Mouse (Mus musculus) MEL (cell line): ENCODE measurements at regions not wholly inside any gene's neighbourhood (a gene's known extent, or its start where the extent isn't known, plus 50 kb on each side); places are given as distances from the start of the nearest gene placed in this dataset.

Source experiments
- DNase-seq: peaks from one replicate; pipeline ENCODE4 v3.0.0; 2011; ENCODE audit warnings: low read depth, low spot score
- H3K27ac ChIP-seq: 2 replicates; pipeline ENCODE4 v1.5.1; 2012; ENCODE audit warnings: low read depth, mild to moderate bottlenecking, control low read depth, low read length, moderate library complexity; ENCODE audit not compliant: control insufficient read depth
- H3K27me3 ChIP-seq, 2 experiments: fragments of 150-350 bp in 1 of 2; sonication (generic) in 1 of 2; 2 replicates each; pipeline ENCODE4 v1.6.1; 2012; ENCODE audit warnings: low read length in 2 of 2, mild to moderate bottlenecking in 2 of 2, improper control_type of control experiment in 1 of 2, moderate library complexity in 1 of 2; ENCODE audit not compliant: insufficient read depth in 2 of 2, control insufficient read depth in 1 of 2
- H3K36me3 ChIP-seq, 2 experiments: 2 replicates each; pipeline ENCODE4 v1.6.1; 2012 to 2014; ENCODE audit warnings: low read length in 2 of 2, improper control_type of control experiment in 1 of 2, inconsistent platforms in 1 of 2, mild to moderate bottlenecking in 1 of 2; ENCODE audit not compliant: insufficient read depth in 2 of 2, control insufficient read depth in 1 of 2
- H3K4me1 ChIP-seq, 2 experiments: fragments of 150-350 bp in 1 of 2; sonication (generic) in 1 of 2; 2 replicates each; pipeline ENCODE4 v1.6.1; 2012; ENCODE audit warnings: low read length in 2 of 2, improper control_type of control experiment in 1 of 2, mild to moderate bottlenecking in 1 of 2; ENCODE audit not compliant: insufficient read depth in 2 of 2, control insufficient read depth in 1 of 2
- H3K4me3 ChIP-seq, 2 experiments: fragments of 150-350 bp in 1 of 2; sonication (generic) in 1 of 2; 2 replicates each; pipeline ENCODE4 v1.5.1; 2012; ENCODE audit warnings: low read depth in 2 of 2, low read length in 2 of 2, mild to moderate bottlenecking in 2 of 2, moderate library complexity in 2 of 2, control low read depth in 1 of 2, improper control_type of control experiment in 1 of 2; ENCODE audit not compliant: control insufficient read depth in 1 of 2, insufficient read depth in 1 of 2
- H3K79me2 ChIP-seq: 2 replicates; pipeline ENCODE4 v1.6.1; 2012; ENCODE audit warnings: mild to moderate bottlenecking, low read length, moderate library complexity; ENCODE audit not compliant: control insufficient read depth, poor library complexity, insufficient read depth
- H3K9ac ChIP-seq: 2 replicates; pipeline ENCODE4 v1.6.1; 2012; ENCODE audit warnings: low read depth, mild to moderate bottlenecking, control low read depth, low read length, moderate library complexity; ENCODE audit not compliant: control insufficient read depth, poor library complexity, severe bottlenecking
- H3K9me3 ChIP-seq: fragments of 150-350 bp; sonication (generic); replicated peaks from 2 replicates; pipeline ENCODE4 v1.6.1; 2012; ENCODE audit warnings: mild to moderate bottlenecking, low read length, improper control_type of control experiment, moderate library complexity; ENCODE audit not compliant: insufficient read depth
- CHD1 ChIP-seq: IDR thresholded peaks from 2 replicates; pipeline ENCODE4 v1.6.1; 2012; ENCODE audit warnings: low read depth, mild to moderate bottlenecking, inconsistent platforms, low read length, improper control_type of control experiment
- CHD2 ChIP-seq: IDR thresholded peaks from 2 replicates; pipeline ENCODE4 v1.6.1; 2011; ENCODE audit warnings: low read length, improper control_type of control experiment
- CTCF ChIP-seq, 3 experiments: IDR thresholded peaks in 2 of 3; conservative IDR thresholded peaks in 1 of 3; 2 replicates each; pipeline ENCODE4 v1.5.1; 2011 to 2012; ENCODE audit warnings: low read length in 3 of 3, low read depth in 2 of 3, mild to moderate bottlenecking in 2 of 3, improper control_type of control experiment in 1 of 3, inconsistent platforms in 1 of 3, mixed read lengths in 1 of 3, moderate library complexity in 1 of 3; ENCODE audit not compliant: control insufficient read depth in 1 of 3, insufficient read depth in 1 of 3, poor library complexity in 1 of 3, severe bottlenecking in 1 of 3
- ELF1 ChIP-seq: IDR thresholded peaks from 2 replicates; pipeline ENCODE4 v1.6.1; 2014; ENCODE audit warnings: low read depth, mild to moderate bottlenecking, inconsistent platforms, low read length, improper control_type of control experiment, moderate library complexity
- EP300 ChIP-seq, 2 experiments: IDR thresholded peaks; 2 replicates each; pipeline ENCODE4 v1.6.1; 2011; ENCODE audit warnings: improper control_type of control experiment in 2 of 2, low read length in 2 of 2, low read depth in 1 of 2, mild to moderate bottlenecking in 1 of 2
- MAZ ChIP-seq: IDR thresholded peaks from 2 replicates; pipeline ENCODE4 v1.6.1; 2012; ENCODE audit warnings: low read depth, mild to moderate bottlenecking, inconsistent platforms, low read length, improper control_type of control experiment
- MYC ChIP-seq: IDR thresholded peaks from 2 replicates; pipeline ENCODE4 v1.6.1; 2011; ENCODE audit warnings: low read depth, mild to moderate bottlenecking, low read length, improper control_type of control experiment, moderate library complexity
- NELFE ChIP-seq: IDR thresholded peaks from 2 replicates; pipeline ENCODE4 v1.6.1; 2011; ENCODE audit warnings: low read depth, low read length, improper control_type of control experiment
- POLR2A ChIP-seq, 2 experiments: IDR thresholded peaks; 2 replicates each; pipeline ENCODE4 v1.6.1; 2011 to 2012; ENCODE audit warnings: low read length in 2 of 2, mild to moderate bottlenecking in 2 of 2, control low read depth in 1 of 2, improper control_type of control experiment in 1 of 2, low read depth in 1 of 2, moderate library complexity in 1 of 2; ENCODE audit not compliant: control insufficient read depth in 1 of 2, insufficient read depth in 1 of 2, poor library complexity in 1 of 2
- POLR2AphosphoS2 ChIP-seq: IDR thresholded peaks from 2 replicates; pipeline ENCODE4 v1.6.1; 2011; ENCODE audit warnings: low read length, improper control_type of control experiment
- POLR2AphosphoS5 ChIP-seq: IDR thresholded peaks from 2 replicates; pipeline ENCODE4 v1.6.1; 2012; ENCODE audit warnings: low read depth, borderline replicate concordance, mild to moderate bottlenecking, inconsistent platforms, low read length, moderate library complexity, mixed read lengths
- SIN3A ChIP-seq: IDR thresholded peaks from 2 replicates; pipeline ENCODE4 v1.6.1; 2012; ENCODE audit warnings: low read length, improper control_type of control experiment, inconsistent platforms
- TBP ChIP-seq: IDR thresholded peaks from 2 replicates; pipeline ENCODE4 v1.8.0; 2011; ENCODE audit warnings: low read depth, low read length, improper control_type of control experiment
- TCF12 ChIP-seq: IDR thresholded peaks from 2 replicates; pipeline ENCODE4 v1.6.1; 2014; ENCODE audit warnings: low read depth, mild to moderate bottlenecking, inconsistent platforms, low read length, improper control_type of control experiment, moderate library complexity
- UBTF ChIP-seq: IDR thresholded peaks from 2 replicates; pipeline ENCODE4 v1.6.1; 2012; ENCODE audit warnings: low read depth, mild to moderate bottlenecking, inconsistent platforms, low read length, improper control_type of control experiment, moderate library complexity, borderline replicate concordance; ENCODE audit not compliant: insufficient read depth
- USF1 ChIP-seq: IDR thresholded peaks from 2 replicates; pipeline ENCODE4 v1.6.1; 2014; ENCODE audit warnings: low read depth, mild to moderate bottlenecking, inconsistent platforms, low read length, improper control_type of control experiment, moderate library complexity
- ZKSCAN1 ChIP-seq: IDR thresholded peaks from 2 replicates; pipeline ENCODE4 v1.6.1; 2012; ENCODE audit warnings: low read depth, mild to moderate bottlenecking, inconsistent platforms, low read length, improper control_type of control experiment, moderate library complexity
- ZMIZ1 ChIP-seq: IDR thresholded peaks from 2 replicates; pipeline ENCODE4 v1.6.1; 2012; ENCODE audit warnings: low read depth, mild to moderate bottlenecking, inconsistent platforms, low read length, improper control_type of control experiment, moderate library complexity

- Histone ChIP-seq H3K9ac (no peak overlapping the region), H3K4me3 (no peak overlapping the region), H3K79me2 (no peaks in the 10 kb centered on the region), H3K36me3 (no peaks in the 10 kb centered on the region), H3K27ac (no peak overlapping the region), H3K9me3 (no peaks in the 10 kb centered on the region), H3K27me3 (peaks cover 7 to 22% of the 10 kb centered on the region in 2 experiments), H3K4me1 (no peaks in the 10 kb centered on the region)
- TF ChIP-seq POLR2A (IDR thresholded peaks at IDR 0.05; ENCODE audit: control insufficient read depth in 1 of 2, insufficient read depth in 1 of 2, low read depth in 1 of 2, low read length in 2 of 2, poor library complexity in 1 of 2) (no peak), POLR2AphosphoS5 (no peak), MYC (no peak), ZKSCAN1 (no peak), ELF1 (no peak), NELFE (no peak), CHD2 (no peak), CTCF (IDR thresholded peaks at IDR 0.05 in 2 of 3, conservative IDR thresholded peaks at IDR 0.05 in 1 of 3; ENCODE audit: control insufficient read depth in 1 of 3, insufficient read depth in 1 of 3, low read depth in 2 of 3, low read length in 3 of 3, poor library complexity in 1 of 3, severe bottlenecking in 1 of 3) (no peak), EP300 (IDR thresholded peaks at IDR 0.05; ENCODE audit: low read depth in 1 of 2, low read length in 2 of 2) (no peak), USF1 (no peak)
- no peak for DNase-seq
Measured at GRCm38 (mm10) chr19:60334521-60334920, 108.0 kb upstream of the Fam204a start.

DNA sequence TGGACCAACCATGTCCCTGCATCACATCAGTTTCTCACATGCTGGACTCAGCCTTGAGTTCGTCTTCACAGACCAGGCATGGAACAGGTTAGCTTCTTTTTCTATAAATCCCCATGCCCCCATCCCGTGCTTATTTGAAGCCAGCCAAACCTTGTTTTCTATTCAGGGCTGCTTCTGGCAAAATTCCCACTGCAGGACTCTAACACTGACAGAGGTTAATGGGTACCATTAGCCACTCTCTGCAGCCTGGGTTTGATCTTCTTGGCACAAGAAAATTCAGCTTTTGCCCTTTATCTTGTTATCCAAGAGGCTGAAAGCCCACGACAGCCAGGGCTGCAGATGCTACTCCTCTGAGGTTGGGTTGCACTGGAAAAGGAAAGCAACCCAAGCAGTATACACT lies 101.8 kb upstream of the Fam204a start:
- Histone ChIP-seq H3K27ac (no peak overlapping the region), H3K79me2 (no peaks in the 10 kb centered on the region), H3K9ac (no peak overlapping the region), H3K4me3 (no peak overlapping the region), H3K4me1 (no peaks in the 10 kb centered on the region), H3K36me3 (no peaks in the 10 kb centered on the region), H3K27me3 (peaks cover 14 to 34% of the 10 kb centered on the region in 2 experiments), H3K9me3 (no peaks in the 10 kb centered on the region)
- TF ChIP-seq CHD1 (no peak), SIN3A (no peak), ZMIZ1 (no peak), MAZ (no peak), TCF12 (no peak)
- DNase-seq: no peak

DNA sequence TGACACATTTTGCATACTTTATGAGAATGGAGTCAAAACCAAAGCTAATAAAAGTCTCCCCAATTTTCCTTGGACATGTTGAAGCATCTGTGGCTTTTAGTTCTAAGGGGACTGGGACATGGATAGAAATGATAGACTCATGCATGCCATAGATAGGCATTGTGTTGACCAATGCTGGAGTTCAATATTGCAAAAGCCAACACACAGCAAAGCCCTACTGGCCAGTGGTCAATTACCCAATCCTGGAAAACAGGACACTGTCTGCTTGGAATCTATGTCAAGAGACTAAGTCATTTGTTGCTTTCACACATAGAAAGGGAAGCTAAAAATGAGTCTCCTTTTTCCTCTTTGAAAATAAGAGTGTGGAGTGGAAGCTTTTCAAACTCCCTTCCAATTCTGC lies 99.1 kb upstream of the Fam204a start:
- H3K9ac ChIP-seq: no peak overlapping the region
- H3K9me3 ChIP-seq: no peaks in the 10 kb centered on the region
- H3K27ac ChIP-seq: no peak overlapping the region
- H3K4me3 ChIP-seq: no peak overlapping the region
- no peaks in the 10 kb centered on the region for H3K36me3 ChIP-seq
- no peaks in the 10 kb centered on the region for H3K4me1 ChIP-seq
- no peaks in the 10 kb centered on the region for H3K79me2 ChIP-seq
- DNase-seq: no peak
- H3K27me3 ChIP-seq: peaks cover 15 to 31% of the 10 kb centered on the region in 2 experiments
- no peak for TF ChIP-seq POLR2AphosphoS5
- TF ChIP-seq NELFE: no peak
- no peak for TF ChIP-seq UBTF
- TF ChIP-seq MYC: no peak
- no peak for TF ChIP-seq USF1
- no peak for TF ChIP-seq TBP
- no peak for TF ChIP-seq ZKSCAN1
- no peak for TF ChIP-seq POLR2AphosphoS2
